Mouse (Mus musculus) stomach, embryonic 14.5 days (tissue): ENCODE measurements around the gene Gm14410. TPM values are rescaled to one million over a fixed set of nuclear protein-coding genes. Genes with fewer than 3 reads are reported as not detected.
A peak's percentile ranks its signal among the peaks of the same experiment; 100 is the strongest.
"Not testable (repeated sequence)": the region's sequence is repeated elsewhere in the genome, so short reads cannot be mapped to it uniquely, and the experiment has no call there.

ENCODE experiments used
- ATAC-seq: fragments of 200-750 bp; cut with Nextera tagmentation; 2 replicates; pipeline ENCODE4 v1.8.0; 2017; ENCODE audit warnings: low read depth, moderate TSS enrichment; ENCODE audit not compliant: insufficient number of reproducible peaks, insufficient read depth, low FRiP score
- H3K27ac ChIP-seq: fragments of 300-500 bp; sonication (generic); 2 replicates; pipeline ENCODE4 v1.5.1; 2014; ENCODE audit warnings: mild to moderate bottlenecking, low read length, moderate library complexity, mixed read lengths
- H3K27me3 ChIP-seq: fragments of 300-500 bp; sonication (generic); 2 replicates; pipeline ENCODE4 v1.6.1; 2014; ENCODE audit warnings: low read length, control low read depth, mixed read lengths; ENCODE audit not compliant: control insufficient read depth, insufficient read depth
- H3K36me3 ChIP-seq: fragments of 300-500 bp; sonication (generic); 2 replicates; pipeline ENCODE4 v1.6.1; 2014; ENCODE audit warnings: mild to moderate bottlenecking, control low read depth, low read length, moderate library complexity, mixed read lengths; ENCODE audit not compliant: control insufficient read depth, insufficient read depth
- H3K4me1 ChIP-seq: fragments of 300-500 bp; sonication (generic); 2 replicates; pipeline ENCODE4 v1.6.1; 2014; ENCODE audit warnings: low read length, control low read depth, mixed read lengths; ENCODE audit not compliant: control insufficient read depth, insufficient read depth
- H3K4me2 ChIP-seq: fragments of 300-500 bp; sonication (generic); replicated peaks from 2 replicates; pipeline ENCODE4 v1.6.1; 2014; ENCODE audit warnings: low read depth, low read length, control low read depth
- H3K4me3 ChIP-seq: fragments of 300-500 bp; sonication (generic); 2 replicates; pipeline ENCODE4 v1.5.1; 2014; ENCODE audit warnings: low read depth, low read length, control low read depth
- H3K9ac ChIP-seq: fragments of 300-500 bp; sonication (generic); replicated peaks from 2 replicates; pipeline ENCODE4 v1.6.1; 2014; ENCODE audit warnings: low read depth, mild to moderate bottlenecking, control low read depth, low read length, moderate library complexity, mixed read lengths
- H3K9me3 ChIP-seq: fragments of 300-500 bp; sonication (generic); 2 replicates; pipeline ENCODE4 v1.6.1; 2016; ENCODE audit warnings: low read depth, low read length, control low read depth; ENCODE audit not compliant: control insufficient read depth
- WGBS: fragments of 180-500 bp; shearing (Covaris S2); extraction: QIAGEN DNeasy Blood & Tissue Kit; methylation state at CpG from one replicate; pipeline ENCODE4 v1.1.7; 2014; 5-methylcytosine and 5-hydroxymethylcytosine counted together
- polyA plus RNA-seq: library from polyadenylated mRNA; unstranded; fragments of >200 nt; fragmentation: Nextera tagmentation; extraction: Ambion mirVana; gene quantifications from 2 replicates; pipeline ENCODE4 v1.2.1, GENCODE M21; 2014

Gm14410 gene
- polyA plus RNA-seq: 30.4 and 35.7 TPM in 2 replicates

DNA sequence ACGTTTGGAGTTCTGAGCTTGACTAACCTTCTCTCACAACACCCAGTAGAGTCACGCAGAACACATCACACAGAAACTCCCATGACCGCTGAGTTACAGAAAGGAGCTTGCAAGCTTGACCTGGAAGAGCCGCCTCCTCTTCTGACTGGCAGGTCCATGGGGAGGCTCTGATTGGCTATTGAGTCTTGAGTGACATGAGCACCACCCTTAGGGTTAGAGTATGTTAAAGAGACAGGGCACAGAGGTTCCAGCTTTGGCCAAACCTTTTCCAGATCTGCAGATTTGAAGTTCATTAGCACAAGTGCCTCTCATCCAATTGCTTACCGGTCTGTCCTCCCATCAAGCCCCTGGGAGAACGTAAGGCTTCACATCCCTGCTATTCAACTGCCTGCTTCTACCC lies at the start of gene Gm14410:
TSS of gene Gm14410 (minus strand) at position 81 of the 400 bp plus-strand sequence.
- H3K27me3 ChIP-seq, ATAC-seq, H3K9ac ChIP-seq, H3K36me3 ChIP-seq, H3K27ac ChIP-seq, H3K4me2 ChIP-seq, H3K9me3 ChIP-seq, H3K4me1 ChIP-seq: not testable (repeated sequence)
- 3% methylated on average over 4 of the region's 6 CpGs for WGBS
- peak within 1 kb of the TSS; percentile 22; the same call in 1 of the 2 replicates for H3K4me3 ChIP-seq

DNA sequence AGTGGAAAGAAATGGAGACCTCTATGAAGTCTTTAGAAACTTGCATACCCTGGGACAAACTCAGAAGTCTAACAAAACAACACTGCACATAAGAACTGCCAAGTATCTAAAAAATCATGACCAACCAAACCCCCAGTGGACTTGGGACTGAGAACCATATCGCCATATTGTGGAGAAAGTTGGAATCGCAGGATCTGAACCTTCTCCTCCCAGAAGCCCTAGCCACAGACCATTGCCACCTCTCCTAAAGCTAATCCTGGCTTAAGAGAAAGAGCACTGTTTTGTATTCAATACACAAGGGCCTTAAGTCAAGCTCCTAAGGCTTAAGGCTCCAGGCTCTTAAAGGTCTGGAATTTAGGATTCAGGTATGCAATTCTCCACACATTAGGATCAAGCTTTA lies 41.2 kb upstream of the Gm14410 start:
- not testable (repeated sequence) for H3K4me1 ChIP-seq, ATAC-seq
- 88% methylated on average over 2 of the region's 2 CpGs for WGBS

DNA sequence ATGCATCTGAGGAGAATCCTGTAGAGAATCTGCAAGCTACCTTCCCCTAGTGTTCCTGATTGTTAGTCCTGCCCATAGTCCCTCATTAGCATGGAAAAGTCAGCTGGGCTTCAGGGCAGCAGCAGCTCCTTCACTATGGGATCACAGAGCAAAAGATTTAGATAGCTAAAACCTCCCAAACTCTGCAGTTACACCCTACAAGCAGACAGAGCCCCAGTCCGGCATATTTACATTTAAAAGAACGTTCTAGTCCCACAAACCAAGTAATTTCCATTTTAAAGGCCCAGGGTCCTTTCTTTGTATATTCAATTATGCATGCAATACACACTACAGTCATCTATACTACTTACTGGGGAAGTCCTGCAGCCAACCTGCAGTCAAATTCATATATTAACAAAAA lies 24.2 kb upstream of the Gm14410 start:
- not testable (repeated sequence) for H3K4me2 ChIP-seq, ATAC-seq, H3K9ac ChIP-seq, H3K4me3 ChIP-seq, H3K27me3 ChIP-seq, H3K9me3 ChIP-seq, H3K4me1 ChIP-seq, H3K36me3 ChIP-seq, H3K27ac ChIP-seq
- 67% methylated on average over 2 of the region's 2 CpGs for WGBS

More for the DNA sequence above, 41.2 kb upstream of the Gm14410 start:
- not testable (repeated sequence) for H3K4me3 ChIP-seq, H3K27me3 ChIP-seq, H3K4me2 ChIP-seq, H3K9ac ChIP-seq, H3K36me3 ChIP-seq, H3K9me3 ChIP-seq, H3K27ac ChIP-seq

DNA sequence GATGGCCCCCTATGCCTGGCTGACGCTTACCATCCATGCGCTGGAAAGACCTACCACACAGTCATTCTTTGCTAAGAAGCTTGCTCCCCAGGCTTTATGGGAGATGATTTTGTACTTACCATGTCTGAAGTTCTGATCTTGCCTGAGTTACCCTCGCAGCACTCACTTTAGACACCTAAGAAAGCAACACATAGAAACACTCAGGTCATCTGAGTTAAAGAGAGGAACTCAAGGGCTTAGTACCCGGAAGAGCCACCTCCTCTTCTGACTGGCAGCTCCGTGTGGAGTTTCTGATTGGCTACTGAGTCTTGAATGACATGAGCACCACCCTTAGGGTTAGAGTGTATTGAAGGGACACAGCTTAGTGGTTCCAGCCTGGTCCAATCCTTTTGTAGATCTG lies 33.5 kb downstream of the Gm14410 start:
- not testable (repeated sequence) for ATAC-seq, H3K4me1 ChIP-seq, H3K36me3 ChIP-seq, H3K9me3 ChIP-seq, H3K27me3 ChIP-seq, H3K4me2 ChIP-seq, H3K9ac ChIP-seq, H3K4me3 ChIP-seq, H3K27ac ChIP-seq
- 84% methylated on average over 4 of the region's 5 CpGs for WGBS

Other genes with a start within 250 kb of the Gm14410 start
- gene Gm14419, start 205.5 kb downstream of the Gm14410 start, polyA plus RNA-seq: 13.9 and 14.9 TPM in 2 replicates
- not detected in 2 replicates for gene Gm14401, start 132.1 kb downstream of the Gm14410 start, polyA plus RNA-seq
- not detected in 2 replicates for gene Gm14409, start 60.6 kb upstream of the Gm14410 start, polyA plus RNA-seq
- 0.46 and 0.91 TPM in 2 replicates for gene Gm14412, start 117.9 kb upstream of the Gm14410 start, polyA plus RNA-seq
- gene Gm14418, start 191.9 kb upstream of the Gm14410 start, polyA plus RNA-seq: 13.3 and 15.1 TPM in 2 replicates